Mouse (Mus musculus) layer of hippocampus, adult 11-12 months (tissue): ENCODE measurements at regions not wholly inside any gene's neighbourhood (a gene's known extent, or its start where the extent isn't known, plus 50 kb on each side); places are given as distances from the start of the nearest gene placed in this dataset.

Experiments
- DNase-seq: peaks from one replicate; pipeline ENCODE4 v3.0.0; 2022; ENCODE audit warnings: low spot score

GRCm38 (mm10) chr1:73799246-73799645 is 325.0 kb downstream of the Tns1 start:
- DNase-seq: no peak

GRCm38 (mm10) chr1:73797858-73798257 is 326.4 kb downstream of the Tns1 start:
- no peak for DNase-seq

GRCm38 (mm10) chr1:73797413-73797812 is 326.8 kb downstream of the Tns1 start:
- DNase-seq: no peak

- DNase-seq: no peak
These were observed 330.4 kb downstream of the Tns1 start for GRCm38 (mm10) chr1:73793871-73794270.

- DNase-seq: peak; percentile 36
These were observed 331.0 kb downstream of the Tns1 start for GRCm38 (mm10) chr1:73793256-73793655.

- no peak for DNase-seq
These were observed 331.9 kb downstream of the Tns1 start for GRCm38 (mm10) chr1:73792311-73792710.

GRCm38 (mm10) chr1:73787666-73788065 is 336.6 kb downstream of the Tns1 start:
- DNase-seq: no peak

GRCm38 (mm10) chr1:73787224-73787623 is 337.0 kb downstream of the Tns1 start:
- no peak for DNase-seq

- no peak for DNase-seq
These were observed 340.9 kb downstream of the Tns1 start for GRCm38 (mm10) chr1:73783303-73783702.

- DNase-seq: no peak
These were observed 341.4 kb downstream of the Tns1 start for GRCm38 (mm10) chr1:73782871-73783270.

GRCm38 (mm10) chr1:73771773-73772172 is 352.5 kb downstream of the Tns1 start:
- DNase-seq: no peak

GRCm38 (mm10) chr1:73770631-73771030 is 353.6 kb downstream of the Tns1 start:
- DNase-seq: no peak

GRCm38 (mm10) chr1:73764611-73765333 is 359.5 kb downstream of the Tns1 start:
- DNase-seq: no peak

- no peak for DNase-seq
These were observed 365.9 kb downstream of the Tns1 start for GRCm38 (mm10) chr1:73758110-73759061.

GRCm38 (mm10) chr1:73755791-73756190 is 368.5 kb downstream of the Tns1 start:
- no peak for DNase-seq

GRCm38 (mm10) chr1:73754928-73755327 is 369.3 kb downstream of the Tns1 start:
- DNase-seq: no peak

GRCm38 (mm10) chr1:73753157-73753556 is 371.1 kb downstream of the Tns1 start:
- no peak for DNase-seq

- no peak for DNase-seq
These were observed 375.5 kb downstream of the Tns1 start for GRCm38 (mm10) chr1:73748702-73749101.

GRCm38 (mm10) chr1:73744555-73745234 is 379.6 kb downstream of the Tns1 start:
- DNase-seq: no peak

GRCm38 (mm10) chr1:73743737-73744554 is 380.3 kb downstream of the Tns1 start:
- DNase-seq: no peak

- no peak for DNase-seq
These were observed 387.2 kb downstream of the Tns1 start for GRCm38 (mm10) chr1:73737083-73737482.

GRCm38 (mm10) chr1:73728377-73728776 is 395.9 kb downstream of the Tns1 start:
- DNase-seq: no peak
